Mouse (Mus musculus) cerebellum, postnatal 4 days (tissue): Measurements from ENCODE around the gene Cemip.

Experiments
- DNase-seq, 2 experiments: peaks; one replicate each; pipeline ENCODE4 v3.0.0; 2022; ENCODE audit warnings: low spot score in 2 of 2, mixed read lengths in 1 of 2

The Cemip gene

DNA sequence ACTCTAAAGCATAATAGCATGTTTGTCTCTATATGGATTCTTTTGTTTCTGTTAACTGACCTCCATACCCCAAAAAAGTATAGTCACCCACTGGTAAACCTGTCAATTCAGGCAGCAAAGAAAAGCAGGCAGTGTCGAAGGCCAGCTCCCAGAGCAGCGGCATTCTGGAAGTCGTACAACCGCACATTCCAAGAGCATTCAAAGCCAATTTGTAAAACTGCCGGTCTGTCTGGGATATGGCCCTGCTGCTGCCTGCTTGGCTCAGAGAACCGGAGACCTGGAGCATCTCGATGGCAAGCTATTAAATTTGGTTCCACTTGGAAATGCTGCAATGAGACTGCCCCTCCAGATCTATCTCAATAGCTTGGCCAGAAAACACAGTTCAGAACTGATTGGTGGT lies 113.8 kb downstream of the Cemip start:
- no peak for DNase-seq

DNA sequence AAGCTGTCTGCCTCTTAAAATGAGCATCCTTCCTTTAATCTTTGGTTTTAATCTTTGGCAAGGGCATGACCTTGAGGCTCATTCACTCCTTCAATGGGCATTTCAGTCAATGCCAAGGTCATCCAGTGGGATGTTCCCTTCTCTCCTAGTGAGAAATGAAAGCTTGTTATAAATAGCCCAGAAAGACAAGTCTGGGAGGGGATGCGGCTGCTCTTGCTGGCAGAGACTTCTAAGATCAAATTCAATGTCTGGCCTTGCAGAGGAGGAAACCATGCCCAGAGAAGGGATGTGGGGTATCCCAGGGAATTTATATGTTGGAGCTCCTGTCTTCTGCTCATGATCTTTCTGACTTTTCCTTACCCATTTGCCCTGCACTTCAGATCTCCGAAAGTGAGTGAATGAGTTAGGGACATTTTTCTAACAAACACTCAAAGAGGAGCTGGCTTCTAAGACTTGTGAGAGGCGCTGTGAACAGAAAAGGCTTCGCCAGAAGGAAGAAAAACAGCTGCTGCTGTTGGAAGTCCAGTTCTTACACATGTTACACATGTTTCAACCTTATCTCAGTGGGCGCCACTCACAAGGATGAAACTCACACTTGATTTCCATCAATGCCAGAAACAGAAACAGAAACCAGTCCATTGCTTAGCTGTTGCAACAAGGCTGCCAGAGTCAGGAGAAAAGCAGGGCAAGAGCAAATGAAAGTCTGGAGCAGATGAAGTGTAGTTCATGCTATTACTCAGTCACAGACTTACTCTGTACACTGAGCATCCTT lies 120.1 kb downstream of the Cemip start:
- DNase-seq, result no peak

DNA sequence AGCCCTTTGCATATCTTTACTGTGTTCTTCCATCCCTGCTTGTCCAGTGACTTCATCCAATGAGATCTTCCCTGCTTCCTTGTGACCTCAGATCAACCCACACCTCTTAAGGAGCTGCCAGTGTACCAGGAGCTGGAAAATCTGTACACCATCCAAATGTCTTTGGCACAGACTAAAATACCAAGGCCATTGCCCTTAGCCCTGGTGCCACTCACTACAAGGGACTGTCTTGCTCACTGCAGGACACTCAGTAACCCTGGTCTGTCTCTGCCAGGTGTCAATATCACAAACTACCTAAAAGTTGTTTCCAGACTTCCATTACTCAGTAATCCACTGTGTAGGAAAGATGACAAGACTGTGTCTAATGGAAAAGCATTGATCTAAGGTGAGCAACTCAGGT lies 121.1 kb downstream of the Cemip start:
- DNase-seq, result no peak

DNA sequence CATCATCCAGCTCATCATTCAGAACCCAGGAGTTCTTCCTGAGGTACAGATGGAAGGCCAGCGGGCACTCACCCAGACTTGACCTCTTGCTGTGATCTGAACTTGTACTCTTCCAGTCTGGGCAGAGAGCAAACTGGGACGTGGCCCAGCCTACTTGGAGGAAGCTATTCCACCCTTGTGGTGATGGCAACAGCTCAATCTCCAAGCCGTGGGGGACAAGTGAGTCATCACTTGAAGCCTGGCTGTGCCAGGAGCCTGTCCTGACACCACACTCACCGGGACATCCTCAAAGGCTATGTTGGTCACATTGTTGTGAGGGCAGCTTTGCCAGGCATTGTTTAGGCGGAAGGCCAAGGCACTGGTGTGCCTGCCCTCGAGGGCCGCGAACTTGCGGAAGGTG lies 133.8 kb downstream of the Cemip start:
- no peak for DNase-seq

DNA sequence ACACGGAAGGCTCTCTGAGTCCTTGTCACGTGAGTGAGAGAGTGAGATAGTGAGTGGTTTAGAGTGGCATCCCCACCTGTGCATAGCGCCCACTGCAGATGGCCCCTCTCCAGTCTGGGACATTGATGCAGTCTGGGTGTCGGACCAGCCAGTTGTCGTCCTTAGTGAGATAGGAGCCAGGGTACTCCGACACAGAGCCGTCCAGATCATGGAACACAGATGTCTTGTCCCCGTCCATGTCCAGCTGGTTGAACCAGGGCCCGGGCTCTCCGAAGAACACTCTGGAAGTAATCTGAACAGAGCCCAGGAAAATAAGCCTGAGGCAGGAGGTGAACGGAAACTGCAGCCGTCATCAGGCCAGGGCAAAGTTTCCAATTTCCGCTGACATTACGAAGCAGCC lies 135.0 kb downstream of the Cemip start:
- DNase-seq, result no peak

DNA sequence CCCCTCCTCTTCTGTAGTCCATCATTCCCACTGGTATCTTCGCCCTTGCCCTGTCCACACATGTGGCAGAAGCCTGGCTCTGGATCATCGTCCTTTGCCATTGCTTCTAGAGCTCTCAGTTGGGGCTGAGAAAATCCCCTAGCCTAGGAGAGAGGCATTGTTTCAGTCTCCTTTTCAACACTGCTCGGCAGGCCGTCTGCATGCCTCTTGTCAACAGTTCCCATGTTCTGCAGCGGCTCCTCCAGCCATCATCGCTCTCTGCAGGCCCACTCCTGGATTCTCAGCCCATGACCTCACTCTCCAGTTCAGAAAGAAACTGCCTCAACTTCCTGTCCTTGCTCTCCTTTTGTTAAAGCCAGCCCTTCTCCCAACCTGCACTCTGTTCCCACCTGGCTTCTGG lies 136.6 kb downstream of the Cemip start:
- no peak for DNase-seq

DNA sequence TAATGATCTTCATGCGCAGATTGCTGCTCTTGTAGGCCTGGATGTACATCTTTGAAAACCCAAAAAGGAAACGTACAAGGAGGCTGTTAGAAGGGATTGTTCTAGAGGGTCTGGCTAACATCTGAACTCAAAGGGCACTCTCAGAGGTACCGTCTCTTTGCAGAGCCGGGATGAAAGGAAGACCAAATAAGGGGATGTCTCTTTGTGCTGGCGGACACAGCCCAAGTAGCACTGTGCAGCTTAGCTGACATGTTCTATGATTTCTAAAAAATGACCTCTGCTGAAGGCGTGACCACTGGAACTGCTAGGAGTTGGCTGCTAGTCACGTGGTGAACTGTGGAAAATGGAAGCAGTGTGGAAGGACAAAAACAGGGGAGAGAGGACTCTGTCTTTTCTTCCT lies 137.6 kb downstream of the Cemip start:
- no peak for DNase-seq

DNA sequence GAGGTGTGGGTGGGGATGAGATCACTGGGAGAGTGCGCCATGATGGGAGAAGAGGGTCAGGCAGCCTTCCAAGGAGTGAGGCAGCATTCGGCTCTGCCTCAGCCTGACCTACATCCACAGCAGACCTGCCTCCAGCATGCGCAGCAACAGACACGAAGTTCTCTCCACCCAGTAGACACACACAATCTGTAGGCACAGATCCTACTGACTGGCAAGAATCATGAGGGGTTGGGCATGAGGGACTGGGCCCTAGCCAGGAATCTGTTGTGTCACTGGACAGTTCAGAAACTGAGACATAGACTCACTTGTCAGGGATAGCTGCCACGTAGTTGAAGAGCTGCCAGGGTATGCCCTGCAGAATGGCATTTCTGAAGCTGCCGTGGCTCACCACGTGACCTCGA lies 144.6 kb downstream of the Cemip start:
- DNase-seq, result no peak

DNA sequence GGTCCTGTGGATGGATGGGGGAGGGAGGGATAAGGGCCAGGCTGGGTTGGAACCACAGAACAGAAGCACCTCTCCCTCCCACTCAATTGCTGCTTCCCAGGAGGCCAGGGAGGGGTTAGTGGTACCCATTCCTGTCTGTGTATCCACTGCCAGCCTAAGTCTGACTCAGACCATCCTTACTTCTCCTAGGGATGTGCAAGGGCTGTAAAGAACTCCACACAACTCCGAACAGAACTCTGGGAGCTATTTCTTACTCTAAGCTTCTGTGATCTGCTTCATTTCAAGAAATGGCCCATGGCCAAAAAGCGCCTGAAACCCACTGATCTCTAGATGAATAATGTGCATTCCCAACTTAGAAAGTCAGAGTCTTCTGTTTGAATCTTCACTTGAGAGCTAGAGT lies 146.2 kb downstream of the Cemip start:
- DNase-seq, result no peak

DNA sequence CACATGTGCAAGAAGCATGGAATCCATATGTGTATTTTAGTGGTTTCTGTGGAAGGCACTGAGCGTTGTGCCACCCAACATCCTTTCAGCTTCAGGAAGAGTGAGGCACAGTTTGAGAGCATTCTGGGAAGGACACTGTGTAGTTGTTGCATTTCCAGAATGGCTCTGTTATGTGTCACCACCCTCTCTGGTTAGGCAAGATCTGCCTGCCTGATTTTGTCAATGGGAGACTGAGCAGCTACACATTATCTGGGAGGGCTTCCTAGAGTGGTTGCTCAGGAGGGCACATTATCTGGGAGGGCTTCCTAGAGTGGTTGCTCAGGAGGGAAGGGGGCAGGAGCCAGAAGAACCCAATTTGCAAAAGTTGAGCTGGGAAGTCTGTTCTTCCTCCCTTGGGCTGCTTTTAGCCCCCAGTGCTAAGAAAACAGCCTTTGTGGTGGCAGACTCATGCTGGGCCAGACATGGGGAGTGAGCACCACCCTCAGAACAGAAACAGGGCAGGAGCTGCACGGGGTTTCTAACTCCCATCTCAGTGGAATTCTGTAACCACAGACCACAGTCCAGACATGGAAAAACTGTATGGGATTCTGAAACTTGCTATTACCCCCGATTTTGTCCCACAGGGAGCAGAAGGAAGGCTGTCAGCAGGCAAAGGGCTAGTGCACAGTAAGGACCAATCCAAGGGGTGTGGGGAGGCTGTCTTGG lies 147.1 kb downstream of the Cemip start:
- DNase-seq, result no peak

DNA sequence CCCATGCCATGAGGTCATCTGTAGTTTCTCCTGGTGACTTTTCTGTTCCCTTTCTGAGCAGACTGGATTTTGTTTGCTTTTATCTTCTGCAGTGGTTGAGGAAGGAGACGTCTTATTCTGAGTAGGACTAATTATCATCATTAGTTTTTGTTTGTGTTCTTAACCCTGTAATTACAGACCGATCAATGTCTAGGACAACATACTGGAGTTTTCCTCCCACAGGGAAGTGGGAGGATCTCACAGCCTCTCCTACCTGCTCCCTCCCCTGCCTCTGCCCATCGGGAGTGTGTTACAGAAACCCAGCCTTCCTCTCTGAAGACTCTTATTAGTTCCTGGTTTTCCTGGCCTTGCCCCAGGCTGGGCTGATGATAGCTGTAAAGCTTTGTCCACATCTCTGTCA lies 164.7 kb downstream of the Cemip start:
- DNase-seq, result no peak

DNA sequence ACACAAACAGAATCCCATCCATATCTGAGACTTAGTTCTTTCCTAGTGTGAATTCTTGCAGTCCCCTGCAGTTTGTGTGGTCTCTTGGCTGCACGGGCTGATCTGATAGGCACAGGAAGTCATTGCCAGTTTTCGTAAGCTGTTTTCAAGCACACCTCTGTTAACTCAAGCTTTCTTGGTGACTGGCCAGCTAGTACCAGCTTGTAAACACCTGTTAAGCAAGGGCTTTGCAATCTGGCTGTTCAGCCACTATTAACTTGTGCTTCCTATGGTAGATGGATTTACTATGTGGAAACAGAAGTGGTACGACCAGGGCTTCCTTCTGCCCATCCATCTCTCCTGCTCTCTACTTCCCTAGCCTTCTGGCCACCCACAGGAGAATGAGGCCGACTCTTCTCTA lies 166.1 kb downstream of the Cemip start:
- no peak for DNase-seq

DNA sequence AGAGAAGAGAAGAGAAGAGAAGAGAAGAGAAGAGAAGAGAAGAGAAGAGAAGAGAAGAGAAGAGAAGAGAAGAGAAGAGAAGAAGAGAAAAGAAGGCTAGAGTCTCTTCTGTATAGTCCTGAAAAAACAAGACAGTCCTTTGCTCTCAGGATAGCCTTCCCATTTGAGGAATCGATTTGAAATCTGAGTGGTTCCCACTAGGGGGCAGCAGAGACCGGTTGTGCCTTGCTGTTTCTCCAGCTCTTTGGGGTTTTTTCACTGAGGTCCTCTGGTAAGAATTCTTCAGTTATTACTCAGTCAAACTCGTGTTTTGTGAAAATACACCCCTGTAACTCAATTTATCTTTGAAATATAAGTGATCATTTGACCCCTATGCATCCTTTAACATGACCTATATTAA lies 171.7 kb downstream of the Cemip start:
- DNase-seq, result peak; percentile 91 to 92

DNA sequence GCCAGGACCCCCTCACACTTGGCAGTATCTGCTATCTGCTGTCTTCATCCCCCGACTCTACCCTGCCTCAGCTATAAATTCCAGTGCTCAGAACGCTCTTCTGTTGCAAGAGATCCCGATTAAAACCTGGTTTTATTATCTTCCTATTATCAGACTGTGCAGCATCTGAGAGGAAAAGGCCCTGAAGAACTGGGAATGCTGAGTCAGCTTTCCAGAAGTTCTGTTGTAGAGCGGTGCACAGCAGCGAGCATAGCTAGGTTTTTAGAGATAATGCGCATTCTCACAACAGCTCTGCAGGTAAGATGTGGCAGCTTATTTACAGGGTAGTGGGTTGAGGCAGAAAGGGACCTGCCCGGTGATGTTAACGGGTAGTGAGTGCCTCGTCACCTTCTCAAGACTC lies 172.3 kb downstream of the Cemip start:
- DNase-seq, result no peak

DNA sequence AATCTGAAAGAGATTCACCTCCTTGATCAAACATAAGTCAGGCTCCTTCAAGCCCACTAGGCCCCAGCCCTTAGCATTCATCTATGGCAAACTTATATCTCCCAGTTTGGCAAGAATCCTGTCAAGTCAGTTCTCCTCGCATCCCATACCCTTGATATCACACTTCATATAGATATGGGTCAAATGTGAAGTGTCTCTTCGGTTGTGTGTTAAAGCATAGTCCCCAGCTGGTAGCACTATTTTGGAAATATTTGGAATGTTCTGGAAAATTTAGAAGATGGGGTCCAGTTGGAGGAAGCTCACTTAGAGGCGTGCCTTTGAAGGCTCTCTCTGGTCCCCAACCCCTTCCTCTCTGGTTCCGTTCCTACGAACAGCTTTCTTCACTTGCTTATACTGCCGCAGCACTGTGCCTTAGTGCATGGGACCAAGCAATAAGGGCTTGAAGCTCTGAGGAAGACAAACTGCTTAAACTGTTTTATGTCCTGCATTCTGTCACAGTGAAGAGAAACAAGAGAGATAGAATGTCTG lies 172.8 kb downstream of the Cemip start:
- no peak for DNase-seq

DNA sequence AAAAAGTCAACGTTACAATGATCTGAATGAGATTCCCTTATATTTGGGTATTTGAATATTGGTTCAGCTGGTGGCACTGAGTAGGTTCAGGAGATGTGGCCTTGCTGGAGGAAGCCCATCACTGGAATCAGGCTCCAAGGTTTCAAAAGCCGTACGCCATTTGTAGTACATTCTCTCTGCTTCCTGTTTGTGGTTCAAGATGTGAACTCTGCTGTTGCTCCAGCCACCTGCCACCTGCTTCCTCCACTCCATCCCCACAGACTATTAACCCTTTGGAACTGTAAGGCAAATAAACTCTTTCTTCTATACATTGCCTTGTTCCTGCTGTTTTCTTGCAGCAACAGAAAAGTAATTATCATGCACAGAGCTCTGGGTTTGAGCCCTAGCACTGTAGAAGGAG lies 174.4 kb downstream of the Cemip start:
- DNase-seq, result no peak

DNA sequence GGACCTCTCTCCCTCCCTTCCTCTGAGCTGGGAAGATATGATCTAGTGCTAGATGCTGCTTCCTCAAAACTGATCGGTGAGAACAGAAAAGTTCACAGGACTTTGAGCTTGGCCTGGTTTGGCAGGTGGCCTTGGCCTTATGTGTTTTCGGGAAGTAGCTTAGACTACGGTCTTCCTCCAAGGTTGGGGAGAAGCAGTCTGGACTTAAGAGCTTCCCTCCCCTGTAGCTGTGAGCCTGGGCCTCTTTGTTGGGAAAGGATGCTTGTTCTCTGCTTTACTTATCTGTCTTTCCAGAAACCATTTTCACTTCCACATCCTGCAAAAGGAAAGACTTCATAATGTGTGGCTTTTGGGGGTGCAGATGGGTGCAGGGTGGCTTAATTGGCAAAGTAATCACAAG lies 181.5 kb downstream of the Cemip start:
- DNase-seq, result no peak

DNA sequence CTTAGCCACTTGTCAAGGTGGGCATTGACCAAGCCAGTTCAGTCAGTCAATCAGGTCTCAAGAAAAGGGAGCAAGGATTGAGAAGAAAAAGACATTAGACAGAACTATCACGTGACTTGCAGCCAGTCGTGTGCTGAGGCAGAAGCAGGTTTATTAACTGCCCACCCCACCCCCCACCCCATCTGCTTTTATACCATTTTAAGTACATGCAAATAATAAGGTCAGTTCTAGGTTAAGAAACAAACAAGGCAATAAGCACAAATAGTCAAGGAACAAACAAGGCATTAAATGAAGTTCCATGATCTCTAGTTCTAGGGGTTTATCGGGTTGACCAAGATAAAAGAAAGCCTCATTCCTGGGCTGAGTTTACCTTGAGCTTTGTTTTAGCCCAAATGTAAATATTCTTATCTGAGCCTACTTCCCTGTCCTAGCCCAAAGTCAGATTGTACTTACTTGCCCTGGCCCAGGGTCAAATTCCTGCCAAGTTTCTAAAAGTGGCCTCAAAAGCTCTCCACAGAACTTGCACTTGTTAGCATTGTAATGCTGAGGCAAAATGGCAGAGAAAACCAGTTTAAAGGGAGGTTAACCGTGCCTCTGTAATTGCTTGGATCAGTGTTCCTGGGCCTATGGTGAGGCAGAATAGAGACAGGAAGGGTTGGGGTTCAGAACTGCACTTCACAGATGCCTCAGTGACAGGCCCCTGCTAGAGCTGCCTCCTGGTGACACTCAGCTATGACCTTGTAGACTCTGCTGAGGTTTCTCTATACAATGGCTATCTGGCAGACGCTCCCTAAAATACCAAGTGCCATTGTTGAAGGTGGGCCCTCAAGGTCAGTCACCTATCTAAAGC lies 183.8 kb downstream of the Cemip start:
- DNase-seq, result no peak

DNA sequence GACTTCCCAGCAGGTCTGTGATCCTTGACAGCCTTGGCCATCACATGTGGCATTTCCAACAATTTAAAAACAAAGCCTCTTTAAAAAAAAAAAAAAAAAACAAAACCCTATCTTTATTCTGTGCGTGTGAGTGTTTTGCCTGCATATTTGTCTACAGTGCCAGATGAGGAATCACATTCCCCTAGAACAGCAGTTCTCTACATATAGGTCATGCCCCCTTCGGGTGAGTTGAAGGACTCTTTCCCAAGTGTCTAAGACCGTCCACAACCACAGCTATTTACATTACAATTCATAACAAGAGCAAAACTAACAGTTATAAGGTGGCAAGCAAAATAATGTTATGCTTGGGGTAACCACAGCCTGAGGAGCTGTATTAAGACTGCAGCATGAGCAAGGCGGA lies 184.9 kb downstream of the Cemip start:
- no peak for DNase-seq

DNA sequence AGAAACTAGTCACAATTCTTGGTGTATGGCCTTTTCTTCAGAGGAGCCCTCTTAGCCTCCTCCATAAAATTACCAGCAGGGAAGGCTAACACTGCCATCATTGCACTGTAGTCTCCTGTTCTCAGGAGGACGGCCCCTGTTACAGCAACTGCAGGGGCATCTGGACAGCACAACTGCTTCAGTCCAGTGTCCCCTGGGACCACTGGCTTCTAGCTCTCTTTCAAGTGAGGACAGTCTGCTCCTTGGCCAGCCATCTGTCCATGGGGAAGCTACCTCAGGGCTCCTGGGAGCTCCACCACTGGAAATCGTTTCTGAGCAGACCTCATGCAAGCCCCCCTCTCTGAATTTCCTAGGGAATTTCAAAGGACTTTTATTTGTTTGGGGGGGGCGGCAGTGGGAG lies 185.8 kb downstream of the Cemip start:
- DNase-seq, result no peak

DNA sequence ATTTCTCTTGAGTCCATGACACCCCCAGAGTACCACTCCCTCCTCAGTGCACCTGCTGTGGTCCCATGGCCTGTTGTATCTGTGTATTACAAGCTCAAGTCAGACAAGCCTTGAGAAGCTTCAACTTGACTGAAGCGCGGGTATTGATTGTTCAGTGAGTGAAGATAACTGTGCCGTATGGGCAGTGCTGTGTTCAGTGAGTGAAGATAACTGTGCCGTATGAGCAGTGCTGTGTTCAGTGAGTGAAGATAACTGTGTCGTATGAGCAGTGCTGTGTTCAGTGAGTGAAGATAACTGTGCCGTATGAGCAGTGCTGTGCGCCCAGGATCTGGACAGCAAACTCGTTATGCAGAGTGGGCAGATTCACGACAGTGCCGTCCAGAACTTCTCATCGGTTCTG lies 188.0 kb downstream of the Cemip start:
- no peak for DNase-seq

DNA sequence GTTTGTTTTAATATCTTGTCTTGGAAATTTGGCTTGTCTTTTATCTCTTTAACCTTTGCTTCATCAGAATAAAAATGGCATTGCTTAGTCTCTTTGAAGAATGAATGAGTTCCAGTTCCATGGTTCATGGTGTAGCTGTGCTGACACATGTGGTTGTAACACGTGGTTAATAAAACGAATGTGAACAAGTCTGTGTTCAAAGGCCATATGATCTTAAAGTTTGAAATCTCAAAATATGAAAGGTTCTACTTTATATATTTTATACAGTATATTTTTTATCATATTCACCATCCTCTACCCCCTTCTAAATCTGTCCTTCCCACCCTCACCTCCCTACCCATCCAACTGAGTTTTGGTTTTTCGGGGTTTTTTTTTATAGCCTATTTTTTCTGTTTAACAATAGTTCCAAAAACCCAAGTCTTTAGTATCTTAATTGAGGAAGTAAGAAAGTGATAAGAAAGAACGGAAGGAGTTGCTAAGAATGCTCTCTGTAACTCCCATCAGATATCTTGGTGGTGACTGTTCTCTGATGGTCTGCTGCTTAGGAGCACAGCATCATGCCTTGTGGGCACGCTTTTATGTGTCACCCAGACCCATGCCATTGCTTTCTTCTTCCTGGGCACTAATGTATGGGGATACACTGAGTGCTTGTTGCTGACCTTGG lies 190.1 kb downstream of the Cemip start:
- DNase-seq, result no peak
